Mouse (Mus musculus): ENCODE measurements around the gene Galnt2. TPM values are rescaled to one million over a fixed set of nuclear protein-coding genes. Genes with fewer than 3 reads are reported as not detected.

Galnt2 gene
- polyA plus RNA-seq, 1 experiment = 34.1 TPM

- H3K4me1 ChIP-seq (ENCODE audit: control insufficient read depth, insufficient read depth, insufficient read length, low read length) = peaks cover 56% of the 10 kb centered on the region
- peak overlapping the region; percentile 53 for H3K27ac ChIP-seq (replicated peaks; ENCODE audit: low read depth, low read length)
- no peak overlapping the region for H3K4me3 ChIP-seq (ENCODE audit: insufficient read depth, low read depth, low read length)
Measured at GRCm38 (mm10) chr8:124284333-124284711, 53.1 kb downstream of the Galnt2 start.

GRCm38 (mm10) chr8:124284984-124285576 lies 53.9 kb downstream of the Galnt2 start:
- peak overlapping the region; percentile 52 for H3K27ac ChIP-seq (replicated peaks; ENCODE audit: low read depth, low read length)
- H3K4me3 ChIP-seq (ENCODE audit: insufficient read depth, low read depth, low read length) = no peak overlapping the region
- peaks cover 51% of the 10 kb centered on the region for H3K4me1 ChIP-seq (ENCODE audit: control insufficient read depth, insufficient read depth, insufficient read length, low read length)

GRCm38 (mm10) chr8:124286461-124287124 lies 55.4 kb downstream of the Galnt2 start:
- Histone ChIP-seq H3K4me3 (ENCODE audit: insufficient read depth, low read depth, low read length) (no peak overlapping the region), H3K4me1 (ENCODE audit: control insufficient read depth, insufficient read depth, insufficient read length, low read length) (peaks cover 38% of the 10 kb centered on the region), H3K27ac (replicated peaks; ENCODE audit: low read depth, low read length) (no peak overlapping the region)

GRCm38 (mm10) chr8:124288215-124288864 lies 57.1 kb downstream of the Galnt2 start:
- H3K4me1 ChIP-seq (ENCODE audit: control insufficient read depth, insufficient read depth, insufficient read length, low read length) = peaks cover 22% of the 10 kb centered on the region

GRCm38 (mm10) chr8:124289481-124290050 lies 58.4 kb downstream of the Galnt2 start:
- no peak overlapping the region for H3K27ac ChIP-seq (replicated peaks; ENCODE audit: low read depth, low read length)
- peaks cover 18% of the 10 kb centered on the region for H3K4me1 ChIP-seq (ENCODE audit: control insufficient read depth, insufficient read depth, insufficient read length, low read length)
- H3K4me3 ChIP-seq (ENCODE audit: insufficient read depth, low read depth, low read length) = no peak overlapping the region

More at GRCm38 (mm10) chr8:124288215-124288864, 57.1 kb downstream of the Galnt2 start:
- Histone ChIP-seq H3K4me3 (ENCODE audit: insufficient read depth, low read depth, low read length) (no peak overlapping the region), H3K27ac (replicated peaks; ENCODE audit: low read depth, low read length) (no peak overlapping the region)

- Histone ChIP-seq H3K27ac (replicated peaks; ENCODE audit: low read depth, low read length) (no peak overlapping the region), H3K4me3 (ENCODE audit: insufficient read depth, low read depth, low read length) (no peak overlapping the region), H3K4me1 (ENCODE audit: control insufficient read depth, insufficient read depth, insufficient read length, low read length) (peaks cover 16% of the 10 kb centered on the region)
Measured at GRCm38 (mm10) chr8:124290911-124291691, 59.9 kb downstream of the Galnt2 start.

GRCm38 (mm10) chr8:124291693-124292092 lies 60.5 kb downstream of the Galnt2 start:
- H3K27ac ChIP-seq (replicated peaks; ENCODE audit: low read depth, low read length) = no peak overlapping the region
- H3K4me3 ChIP-seq (ENCODE audit: insufficient read depth, low read depth, low read length) = no peak overlapping the region
- peaks cover 16% of the 10 kb centered on the region for H3K4me1 ChIP-seq (ENCODE audit: control insufficient read depth, insufficient read depth, insufficient read length, low read length)

- Histone ChIP-seq H3K27ac (replicated peaks; ENCODE audit: low read depth, low read length) (no peak overlapping the region), H3K4me1 (ENCODE audit: control insufficient read depth, insufficient read depth, insufficient read length, low read length) (peaks cover 16% of the 10 kb centered on the region), H3K4me3 (ENCODE audit: insufficient read depth, low read depth, low read length) (no peak overlapping the region)
Measured at GRCm38 (mm10) chr8:124292965-124293364, 61.8 kb downstream of the Galnt2 start.

- H3K27ac ChIP-seq (replicated peaks; ENCODE audit: low read depth, low read length) = no peak overlapping the region
- peaks cover 16% of the 10 kb centered on the region for H3K4me1 ChIP-seq (ENCODE audit: control insufficient read depth, insufficient read depth, insufficient read length, low read length)
Measured at GRCm38 (mm10) chr8:124294425-124294824, 63.2 kb downstream of the Galnt2 start.

GRCm38 (mm10) chr8:124294900-124295299 lies 63.7 kb downstream of the Galnt2 start:
- H3K4me1 ChIP-seq (ENCODE audit: control insufficient read depth, insufficient read depth, insufficient read length, low read length) = peaks cover 16% of the 10 kb centered on the region
- no peak overlapping the region for H3K27ac ChIP-seq (replicated peaks; ENCODE audit: low read depth, low read length)
- H3K4me3 ChIP-seq (ENCODE audit: insufficient read depth, low read depth, low read length) = no peak overlapping the region

More at GRCm38 (mm10) chr8:124294425-124294824, 63.2 kb downstream of the Galnt2 start:
- no peak overlapping the region for H3K4me3 ChIP-seq (ENCODE audit: insufficient read depth, low read depth, low read length)

GRCm38 (mm10) chr8:124295357-124295756 lies 64.2 kb downstream of the Galnt2 start:
- H3K27ac ChIP-seq (replicated peaks; ENCODE audit: low read depth, low read length) = no peak overlapping the region
- peaks cover 16% of the 10 kb centered on the region for H3K4me1 ChIP-seq (ENCODE audit: control insufficient read depth, insufficient read depth, insufficient read length, low read length)
- no peak overlapping the region for H3K4me3 ChIP-seq (ENCODE audit: insufficient read depth, low read depth, low read length)

GRCm38 (mm10) chr8:124301512-124301911 lies 70.3 kb downstream of the Galnt2 start:
- Histone ChIP-seq H3K27ac (replicated peaks; ENCODE audit: low read depth, low read length) (no peak overlapping the region), H3K4me1 (ENCODE audit: control insufficient read depth, insufficient read depth, insufficient read length, low read length) (0 out of 2 replicates have a peak, but pooled peaks cover 5% of the 10 kb centered on the region), H3K4me3 (ENCODE audit: insufficient read depth, low read depth, low read length) (no peak overlapping the region)

GRCm38 (mm10) chr8:124301935-124302555 lies 70.9 kb downstream of the Galnt2 start:
- no peak overlapping the region for H3K27ac ChIP-seq (replicated peaks; ENCODE audit: low read depth, low read length)
- 0 out of 2 replicates have a peak, but pooled peaks cover 5% of the 10 kb centered on the region for H3K4me1 ChIP-seq (ENCODE audit: control insufficient read depth, insufficient read depth, insufficient read length, low read length)
- no peak overlapping the region for H3K4me3 ChIP-seq (ENCODE audit: insufficient read depth, low read depth, low read length)

GRCm38 (mm10) chr8:124303211-124303902 lies 72.2 kb downstream of the Galnt2 start:
- Histone ChIP-seq H3K4me1 (ENCODE audit: control insufficient read depth, insufficient read depth, insufficient read length, low read length) (peaks cover 12% of the 10 kb centered on the region; the same call in 1 of the 2 replicates), H3K27ac (replicated peaks; ENCODE audit: low read depth, low read length) (no peak overlapping the region), H3K4me3 (ENCODE audit: insufficient read depth, low read depth, low read length) (no peak overlapping the region)

All from brown adipose tissue, adult 24 weeks (tissue).